Mouse (Mus musculus): Measurements from ENCODE around the gene Slc4a2. TPM values are rescaled to one million over a fixed set of nuclear protein-coding genes. Genes with fewer than 3 reads are reported as not detected.

The Slc4a2 gene
- total and polyA plus RNA-seq, 3 experiments, result 20.0 to 25.5 (median 24.7) TPM

- Histone ChIP-seq H3K36me3 (replicated peaks) (peaks cover 91% of the 10 kb centered on the region), H3K27me3 (ENCODE audit: insufficient read depth, low read length) (no peaks in the 10 kb centered on the region), H3K4me1 (ENCODE audit: insufficient read depth, low read depth, low read length) (peaks cover 12% of the 10 kb centered on the region), H3K4me3 (ENCODE audit: low read depth, low read length) (no peak overlapping the region), H3K9me3 (replicated peaks) (no peaks in the 10 kb centered on the region)
- TF ChIP-seq CTCF (IDR thresholded peaks at IDR 0.05; ENCODE audit: low read depth, low read length) (no peak), GATA2 (IDR thresholded peaks at IDR 0.05; ENCODE audit: borderline replicate concordance, low read depth, low read length) (no peak), GATA1 (IDR thresholded peaks at IDR 0.05; ENCODE audit: borderline replicate concordance, low read length) (no peak), POLR2AphosphoS5 (IDR thresholded peaks at IDR 0.05; ENCODE audit: insufficient replicate concordance, low read depth, low read length) (no peak)
- no peak for DNase-seq (ENCODE audit: low spot score)
- no peak for ATAC-seq (ENCODE audit: extremely low read depth, insufficient number of reproducible peaks, low FRiP score, poor library complexity, severe bottlenecking)
Observed at GRCm38 (mm10) chr5:24466762-24467161, 43.1 kb downstream of the Slc4a2 start.

DNA sequence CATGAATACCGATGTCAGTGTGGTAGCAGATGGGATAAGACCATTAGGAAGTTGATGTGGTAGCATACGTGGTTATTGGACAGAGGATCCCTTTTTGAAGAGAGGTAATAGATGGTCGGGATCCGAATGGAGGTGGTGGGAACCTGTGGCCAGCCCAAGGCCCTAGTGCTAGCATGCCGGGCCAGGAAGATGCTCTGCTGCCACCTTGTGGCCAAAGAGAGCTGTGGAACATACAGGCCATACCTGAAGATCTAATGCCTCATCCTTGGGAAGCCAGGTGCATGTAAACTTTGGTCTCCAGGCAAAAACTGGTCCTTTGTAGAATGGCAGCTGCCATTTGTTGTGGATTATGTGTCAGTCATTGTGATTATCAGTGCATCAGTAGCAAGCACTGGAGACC, 47.0 kb downstream of the Slc4a2 start:
- Histone ChIP-seq H3K4me3 (ENCODE audit: low read depth, low read length) (no peak overlapping the region), H3K27me3 (ENCODE audit: insufficient read depth, low read length) (no peaks in the 10 kb centered on the region), H3K36me3 (replicated peaks) (peaks cover 91% of the 10 kb centered on the region), H3K9me3 (replicated peaks) (peaks cover 9% of the 10 kb centered on the region), H3K4me1 (ENCODE audit: insufficient read depth, low read depth, low read length) (peaks cover 7% of the 10 kb centered on the region)
- TF ChIP-seq GATA1 (IDR thresholded peaks at IDR 0.05; ENCODE audit: borderline replicate concordance, low read length) (no peak), POLR2AphosphoS5 (IDR thresholded peaks at IDR 0.05; ENCODE audit: insufficient replicate concordance, low read depth, low read length) (no peak), TAL1 (conservative IDR thresholded peaks at IDR 0.05; ENCODE audit: low read depth, low read length) (no peak), CTCF (IDR thresholded peaks at IDR 0.05; ENCODE audit: low read depth, low read length) (peak; percentile 88), GATA2 (IDR thresholded peaks at IDR 0.05; ENCODE audit: borderline replicate concordance, low read depth, low read length) (no peak)
- ATAC-seq (ENCODE audit: extremely low read depth, insufficient number of reproducible peaks, low FRiP score, poor library complexity, severe bottlenecking), result peak; percentile 49; the same call in 1 of the 2 replicates
- DNase-seq (ENCODE audit: low spot score), result peak; percentile 75

- no peak for ATAC-seq (ENCODE audit: extremely low read depth, insufficient number of reproducible peaks, low FRiP score, poor library complexity, severe bottlenecking)
- DNase-seq (ENCODE audit: low spot score), result no peak
- Histone ChIP-seq H3K4me3 (ENCODE audit: low read depth, low read length) (no peak overlapping the region), H3K4me1 (ENCODE audit: insufficient read depth, low read depth, low read length) (peaks cover 6% of the 10 kb centered on the region; the same call in 1 of the 2 replicates), H3K36me3 (replicated peaks) (peaks cover 92% of the 10 kb centered on the region), H3K9me3 (replicated peaks) (peaks cover 9% of the 10 kb centered on the region), H3K27me3 (ENCODE audit: insufficient read depth, low read length) (no peaks in the 10 kb centered on the region)
- TF ChIP-seq GATA1 (IDR thresholded peaks at IDR 0.05; ENCODE audit: borderline replicate concordance, low read length) (no peak), POLR2AphosphoS5 (IDR thresholded peaks at IDR 0.05; ENCODE audit: insufficient replicate concordance, low read depth, low read length) (no peak), GATA2 (IDR thresholded peaks at IDR 0.05; ENCODE audit: borderline replicate concordance, low read depth, low read length) (no peak), CTCF (IDR thresholded peaks at IDR 0.05; ENCODE audit: low read depth, low read length) (no peak), TAL1 (conservative IDR thresholded peaks at IDR 0.05; ENCODE audit: low read depth, low read length) (no peak)
Observed at GRCm38 (mm10) chr5:24472884-24473619, 49.4 kb downstream of the Slc4a2 start.

DNA sequence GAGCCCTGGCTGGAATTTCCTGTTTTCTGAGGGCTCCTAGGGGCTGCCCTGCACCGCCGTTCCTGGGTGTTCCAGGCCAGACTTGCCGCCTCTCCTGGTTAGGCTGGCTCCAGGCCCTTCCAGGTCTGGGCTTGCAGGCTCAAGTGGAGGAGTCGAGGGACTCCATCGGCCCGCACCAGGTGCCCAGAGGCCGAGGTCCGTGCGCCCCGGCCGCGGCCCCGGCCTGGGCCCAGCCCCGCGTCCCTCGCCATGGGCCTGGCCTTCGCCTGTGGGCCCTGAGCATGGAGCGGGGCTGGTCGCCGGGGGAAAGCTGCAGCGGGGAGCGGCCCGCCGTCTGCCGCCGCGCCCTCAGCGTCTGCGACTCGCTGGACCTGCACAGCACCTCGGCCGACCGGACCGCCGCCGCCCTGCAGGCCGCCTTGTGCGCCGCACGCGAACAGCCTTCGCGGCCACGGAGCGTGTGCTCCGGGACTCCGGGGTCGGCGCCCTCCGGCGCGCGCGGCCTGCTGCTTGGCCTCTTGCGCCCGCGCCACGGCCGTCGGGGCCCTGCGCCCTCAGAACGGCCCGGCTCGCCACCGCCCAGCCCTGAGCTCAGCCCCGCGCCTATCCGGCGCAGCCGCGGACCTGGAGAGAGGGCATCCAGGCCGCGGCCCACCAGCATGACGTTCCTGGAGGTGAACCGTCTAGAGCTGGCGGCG, 50.5 kb downstream of the Slc4a2 start:
- H3K27me3 ChIP-seq (ENCODE audit: insufficient read depth, low read length), result no peaks in the 10 kb centered on the region
- H3K36me3 ChIP-seq (replicated peaks), result peaks cover 95% of the 10 kb centered on the region
- DNase-seq (ENCODE audit: low spot score) (no peak), ATAC-seq (ENCODE audit: extremely low read depth, insufficient number of reproducible peaks, low FRiP score, poor library complexity, severe bottlenecking) (no peak)
- peaks cover 6% of the 10 kb centered on the region; the same call in 1 of the 2 replicates for H3K4me1 ChIP-seq (ENCODE audit: insufficient read depth, low read depth, low read length)
- no peak overlapping the region for H3K4me3 ChIP-seq (ENCODE audit: low read depth, low read length)
- no peak for TF ChIP-seq GATA2 (IDR thresholded peaks at IDR 0.05; ENCODE audit: borderline replicate concordance, low read depth, low read length)
- TF ChIP-seq TAL1 (conservative IDR thresholded peaks at IDR 0.05; ENCODE audit: low read depth, low read length), result no peak
- TF ChIP-seq GATA1 (IDR thresholded peaks at IDR 0.05; ENCODE audit: borderline replicate concordance, low read length), result no peak
- TF ChIP-seq POLR2AphosphoS5 (IDR thresholded peaks at IDR 0.05; ENCODE audit: insufficient replicate concordance, low read depth, low read length), result no peak
- no peak for TF ChIP-seq CTCF (IDR thresholded peaks at IDR 0.05; ENCODE audit: low read depth, low read length)
- peaks cover 9% of the 10 kb centered on the region for H3K9me3 ChIP-seq (replicated peaks)

DNA sequence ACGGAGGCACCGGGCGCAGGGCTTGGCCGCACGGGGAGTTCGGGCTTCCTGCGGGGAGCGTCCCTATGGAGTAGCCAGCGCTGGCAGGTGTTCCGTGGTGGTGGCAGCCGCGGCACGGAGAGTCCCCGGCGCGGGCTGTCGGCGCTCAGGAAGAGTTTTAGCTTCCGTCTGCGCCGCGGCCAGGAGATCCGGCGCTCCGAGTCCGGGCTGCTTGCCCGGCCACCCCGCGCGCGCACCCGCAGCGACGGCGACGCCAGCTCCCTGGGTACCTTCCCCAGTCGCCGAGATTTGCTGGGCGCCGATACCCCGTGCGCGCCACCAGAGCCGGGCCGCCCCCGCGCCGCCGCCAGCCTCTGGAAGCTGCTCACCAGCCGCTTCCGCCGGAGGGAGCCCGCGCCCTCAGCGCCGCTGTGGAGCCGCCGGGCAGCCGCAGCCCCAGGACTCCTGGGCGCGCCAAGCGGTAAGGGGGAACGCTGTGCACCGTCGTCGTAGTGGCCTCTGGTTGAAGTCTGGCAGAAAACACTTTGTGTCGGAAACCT, 51.2 kb downstream of the Slc4a2 start:
- no peak for DNase-seq (ENCODE audit: low spot score)
- Histone ChIP-seq H3K27me3 (ENCODE audit: insufficient read depth, low read length) (no peaks in the 10 kb centered on the region), H3K36me3 (replicated peaks) (peaks cover 95% of the 10 kb centered on the region), H3K9me3 (replicated peaks) (peaks cover 9% of the 10 kb centered on the region), H3K4me3 (ENCODE audit: low read depth, low read length) (no peak overlapping the region), H3K4me1 (ENCODE audit: insufficient read depth, low read depth, low read length) (peaks cover 6% of the 10 kb centered on the region; the same call in 1 of the 2 replicates)
- no peak for TF ChIP-seq POLR2AphosphoS5 (IDR thresholded peaks at IDR 0.05; ENCODE audit: insufficient replicate concordance, low read depth, low read length)
- no peak for TF ChIP-seq GATA2 (IDR thresholded peaks at IDR 0.05; ENCODE audit: borderline replicate concordance, low read depth, low read length)
- TF ChIP-seq GATA1 (IDR thresholded peaks at IDR 0.05; ENCODE audit: borderline replicate concordance, low read length), result no peak
- TF ChIP-seq CTCF (IDR thresholded peaks at IDR 0.05; ENCODE audit: low read depth, low read length), result no peak
- no peak for TF ChIP-seq TAL1 (conservative IDR thresholded peaks at IDR 0.05; ENCODE audit: low read depth, low read length)
- ATAC-seq (ENCODE audit: extremely low read depth, insufficient number of reproducible peaks, low FRiP score, poor library complexity, severe bottlenecking), result no peak

Data from G1E (cell line).